Mouse (Mus musculus) liver, postnatal 0 days (tissue): ENCODE data around the gene Tmem14a.
"Not testable (repeated sequence)": the region's sequence is repeated elsewhere in the genome, so short reads cannot be mapped to it uniquely, and the experiment has no call there.

Experiments used
- CTCF ChIP-seq: sonication (generic); IDR thresholded peaks from 2 replicates; pipeline ENCODE4 v1.5.1; 2016; ENCODE audit warnings: antibody characterized with exemption, low read depth
- EP300 ChIP-seq: IDR thresholded peaks from 2 replicates; pipeline ENCODE4 v1.6.1; 2016; ENCODE audit warnings: antibody characterized with exemption, low read depth, mild to moderate bottlenecking

DNA sequence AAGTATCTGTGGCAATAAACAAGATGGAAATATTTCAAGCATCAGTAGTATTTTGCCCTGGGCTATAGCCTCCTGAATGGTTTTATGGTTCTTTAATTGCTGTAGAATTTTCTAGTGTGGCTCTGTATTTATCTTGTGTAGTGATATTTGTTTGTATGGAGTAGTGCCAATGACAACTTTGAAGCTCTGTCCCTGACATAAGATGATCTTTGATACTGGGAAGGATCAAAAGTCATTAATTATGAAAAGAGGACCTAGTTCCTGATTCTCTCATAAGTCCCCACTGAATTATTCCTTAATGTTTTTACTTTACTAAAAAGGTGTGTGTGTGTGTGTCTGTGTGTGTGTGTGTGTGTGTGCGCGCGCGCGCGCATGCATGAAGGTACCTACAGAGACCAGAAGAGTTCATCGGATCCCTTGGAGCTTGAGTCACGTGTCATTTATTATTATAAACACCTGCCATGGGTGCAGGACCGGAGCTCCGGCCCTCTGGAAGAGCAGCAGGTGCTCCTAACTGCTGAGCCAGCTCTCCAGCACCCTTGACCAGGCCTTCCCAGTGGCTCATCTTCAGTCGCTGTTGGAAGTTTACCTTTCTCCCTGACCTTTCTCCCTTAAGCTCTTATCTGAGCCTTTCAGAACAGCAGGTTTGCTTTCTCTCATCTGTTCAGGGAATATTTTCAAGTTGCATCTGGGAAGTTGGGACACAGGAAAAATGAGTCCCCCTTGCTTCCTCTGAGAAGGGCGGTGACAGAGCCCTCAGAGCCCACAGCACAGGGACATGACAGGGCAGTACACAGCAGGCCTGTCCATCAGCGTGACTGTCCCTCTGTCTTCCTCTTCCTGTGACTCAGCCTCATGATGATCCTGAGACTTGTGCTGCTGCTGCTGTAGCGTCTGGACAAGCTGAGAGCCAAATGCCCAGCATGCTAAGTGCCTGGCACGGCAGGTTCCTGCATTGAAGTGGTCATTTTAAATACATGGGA, 10.7 kb downstream of the Tmem14a start:
- not testable (repeated sequence) for TF ChIP-seq CTCF, EP300
